Mouse (Mus musculus): ENCODE measurements around the gene Pcbp3. TPM values are rescaled to one million over a fixed set of nuclear protein-coding genes. Genes with fewer than 3 reads are reported as not detected.

Pcbp3 gene
- total RNA-seq, 2 experiments from 2014 or later = 72.8 to 79.4 TPM

- intact Hi-C loops (cut with DNase I) = loop anchor here (5.0 kb wide), 1 partner anchor 103 kb away; the partner anchor contains the start of gene Col6a2
- no peak for DNase-seq (ENCODE audit: extremely low spot score in 1 of 2, low spot score in 2 of 2)
These were observed 236.6 kb downstream of the Pcbp3 start for GRCm38 (mm10) chr10:76725097-76725496.

- intact Hi-C loops (cut with DNase I) = no loop called here
- no peak for DNase-seq (ENCODE audit: extremely low spot score in 1 of 2, low spot score in 2 of 2)
These were observed 237.4 kb downstream of the Pcbp3 start for GRCm38 (mm10) chr10:76724231-76724736.

- intact Hi-C loops (cut with DNase I) = no loop called here
- DNase-seq (ENCODE audit: extremely low spot score in 1 of 2, low spot score in 2 of 2) = no peak
These were observed 238.8 kb downstream of the Pcbp3 start for GRCm38 (mm10) chr10:76722751-76723450.

- DNase-seq (ENCODE audit: extremely low spot score in 1 of 2, low spot score in 2 of 2) = no peak
- intact Hi-C loops (cut with DNase I) = no loop called here
These were observed 239.9 kb downstream of the Pcbp3 start for GRCm38 (mm10) chr10:76721746-76722145.

- DNase-seq (ENCODE audit: extremely low spot score in 1 of 2, low spot score in 2 of 2) = no peak
- intact Hi-C loops (cut with DNase I) = no loop called here
These were observed 240.5 kb downstream of the Pcbp3 start for GRCm38 (mm10) chr10:76721216-76721615.

GRCm38 (mm10) chr10:76717631-76718030 is 244.1 kb downstream of the Pcbp3 start:
- DNase-seq (ENCODE audit: extremely low spot score in 1 of 2, low spot score in 2 of 2) = no peak
- intact Hi-C loops (cut with DNase I) = no loop called here

GRCm38 (mm10) chr10:76717026-76717425 is 244.7 kb downstream of the Pcbp3 start:
- DNase-seq (ENCODE audit: extremely low spot score in 1 of 2, low spot score in 2 of 2) = no peak
- intact Hi-C loops (cut with DNase I) = no loop called here

- DNase-seq (ENCODE audit: extremely low spot score in 1 of 2, low spot score in 2 of 2) = peak in 1 of 2 experiments; percentile 46
- intact Hi-C loops (cut with DNase I) = no loop called here
These were observed 247.4 kb downstream of the Pcbp3 start for GRCm38 (mm10) chr10:76714303-76714702.

- no peak for DNase-seq (ENCODE audit: extremely low spot score in 1 of 2, low spot score in 2 of 2)
These were observed 249.2 kb downstream of the Pcbp3 start for GRCm38 (mm10) chr10:76712500-76712899.

More at GRCm38 (mm10) chr10:76712500-76712899, 249.2 kb downstream of the Pcbp3 start:
- intact Hi-C loops (cut with DNase I) = no loop called here

Other genes with a start within 250 kb of the Pcbp3 start
- gene Col6a1, start 235.7 kb downstream of the Pcbp3 start, total RNA-seq (2021) = 10 to 100 TPM; 32.0 to 34.3 TPM
- 10 to 100 TPM; 27.4 to 27.6 TPM for gene Slc19a1, start 70.4 kb upstream of the Pcbp3 start, total RNA-seq (2021)
- 10 to 100 TPM; 12.5 to 13.4 TPM for gene Col18a1, start 204.7 kb upstream of the Pcbp3 start, total RNA-seq (2021)

All from left cerebral cortex, postnatal 10 days (tissue).